Mouse (Mus musculus) liver, postnatal 0 days (tissue): ENCODE data around the gene Poglut1. TPM values are rescaled to one million over a fixed set of nuclear protein-coding genes. Genes with fewer than 3 reads are reported as not detected.

Experiments
- ATAC-seq: fragments of 200-750 bp; cut with Nextera tagmentation; 2 replicates; pipeline ENCODE4 v1.8.0; 2017; ENCODE audit warnings: mild to moderate bottlenecking, moderate library complexity
- DNase-seq: peaks from one replicate; pipeline ENCODE4 v3.0.0-alpha.2; 2016
- H3K27ac ChIP-seq: fragments of 300-500 bp; sonication (generic); 2 replicates; pipeline ENCODE4 v1.5.1; 2014; ENCODE audit warnings: antibody characterized with exemption, moderate library complexity, mild to moderate bottlenecking, low read depth
- H3K27me3 ChIP-seq: fragments of 300-500 bp; sonication (generic); 2 replicates; pipeline ENCODE4 v1.6.1; 2014; ENCODE audit warnings: low read length, control low read depth, mixed read lengths; ENCODE audit not compliant: insufficient read depth
- H3K36me3 ChIP-seq: fragments of 300-500 bp; sonication (generic); replicated peaks from 2 replicates; pipeline ENCODE4 v1.6.1; 2014; ENCODE audit warnings: mild to moderate bottlenecking, control low read depth, low read length, moderate library complexity, mixed read lengths; ENCODE audit not compliant: insufficient read depth
- H3K4me1 ChIP-seq: fragments of 300-500 bp; sonication (generic); 2 replicates; pipeline ENCODE4 v1.6.1; 2014; ENCODE audit warnings: antibody characterized with exemption, mild to moderate bottlenecking, control low read depth; ENCODE audit not compliant: insufficient read depth
- H3K4me2 ChIP-seq: fragments of 300-500 bp; sonication (generic); 2 replicates; pipeline ENCODE4 v1.6.1; 2014; ENCODE audit warnings: low read depth, mild to moderate bottlenecking, low read length, moderate library complexity, mixed read lengths
- H3K4me3 ChIP-seq: fragments of 300-500 bp; sonication (generic); 2 replicates; pipeline ENCODE4 v1.5.1; 2014; ENCODE audit warnings: low read depth, low read length
- H3K9ac ChIP-seq: fragments of 300-500 bp; sonication (generic); replicated peaks from 2 replicates; pipeline ENCODE4 v1.6.1; 2014; ENCODE audit warnings: mild to moderate bottlenecking, moderate library complexity
- H3K9me3 ChIP-seq: fragments of 300-500 bp; sonication (generic); 2 replicates; pipeline ENCODE4 v1.6.1; 2016; ENCODE audit warnings: mild to moderate bottlenecking, control low read depth, low read length, mixed read lengths
- CTCF ChIP-seq: sonication (generic); IDR thresholded peaks from 2 replicates; pipeline ENCODE4 v1.5.1; 2016; ENCODE audit warnings: antibody characterized with exemption, low read depth
- EP300 ChIP-seq: IDR thresholded peaks from 2 replicates; pipeline ENCODE4 v1.6.1; 2016; ENCODE audit warnings: antibody characterized with exemption, low read depth, mild to moderate bottlenecking
- WGBS: fragments of 180-500 bp; shearing (Covaris S2); extraction: QIAGEN DNeasy Blood & Tissue Kit; methylation state at CpG from one replicate; pipeline ENCODE4 v1.1.7; 2014; ENCODE audit not compliant: insufficient replicate concordance; 5-methylcytosine and 5-hydroxymethylcytosine counted together
- polyA plus RNA-seq: library from polyadenylated mRNA; unstranded; fragments of >200 nt; fragmentation: Nextera tagmentation; extraction: Ambion mirVana; gene quantifications from 2 replicates; pipeline ENCODE4 v1.2.1, GENCODE M21; 2015

The Poglut1 gene
- polyA plus RNA-seq, 1 experiment from 2014 or later: 6.1 TPM

DNA sequence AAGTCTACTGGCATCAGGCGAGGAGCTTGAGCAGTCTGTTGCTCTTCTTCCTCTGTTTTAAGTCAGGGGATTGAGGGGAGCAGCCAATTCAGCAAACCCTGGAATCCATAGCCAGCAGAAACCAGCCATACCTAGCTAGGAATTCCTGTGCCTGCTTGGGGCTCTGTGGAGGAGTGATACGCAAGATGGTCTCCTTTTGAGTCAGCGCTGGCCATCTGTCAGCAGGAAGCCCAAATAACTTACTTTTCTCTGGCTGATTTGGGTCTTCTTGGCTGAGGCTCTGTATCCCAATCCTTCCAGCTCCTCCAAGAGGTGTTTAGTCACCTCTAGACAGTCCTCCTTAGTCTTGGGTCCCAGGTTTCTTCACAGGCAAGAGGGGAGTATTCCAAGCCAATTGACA lies 5.9 kb upstream of the Poglut1 start:
- no peaks in the 10 kb centered on the region for H3K4me1 ChIP-seq
- no peak for ATAC-seq
- H3K4me2 ChIP-seq: no peak overlapping the region
- WGBS: 78% methylated on average over 3 of the region's 3 CpGs
- H3K36me3 ChIP-seq: no peaks in the 10 kb centered on the region
- H3K27me3 ChIP-seq: no peaks in the 10 kb centered on the region
- H3K4me3 ChIP-seq: no peak overlapping the region
- H3K27ac ChIP-seq: no peak overlapping the region
- no peak overlapping the region for H3K9ac ChIP-seq
- no peaks in the 10 kb centered on the region for H3K9me3 ChIP-seq
- no peak for DNase-seq
- no peak for TF ChIP-seq EP300
- TF ChIP-seq CTCF: no peak

DNA sequence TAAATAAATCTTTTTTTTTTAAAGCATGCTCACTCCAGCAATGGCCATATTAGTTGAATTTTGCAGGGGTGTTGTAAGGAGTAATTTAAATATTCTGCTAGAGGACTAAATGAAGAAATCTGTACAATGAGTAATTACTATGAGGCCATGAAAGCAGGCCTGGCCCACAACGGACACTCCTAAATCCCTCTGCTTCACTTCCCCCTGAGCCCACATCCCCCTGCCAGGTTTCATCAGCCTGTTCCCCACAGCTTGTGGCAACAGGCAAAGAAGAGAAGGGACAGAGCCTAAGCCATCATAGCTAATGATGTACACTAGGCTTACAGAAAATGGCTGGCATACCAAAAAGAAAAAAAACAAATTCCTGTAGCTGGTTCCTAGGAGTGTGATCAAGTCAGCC lies 2.1 kb downstream of the Poglut1 start:
- H3K4me1 ChIP-seq: peaks cover 9% of the 10 kb centered on the region; the same call in 1 of the 2 replicates
- DNase-seq (no peak), ATAC-seq (no peak)
- no peak overlapping the region for H3K4me2 ChIP-seq
- peaks cover 11% of the 10 kb centered on the region for H3K36me3 ChIP-seq
- WGBS: 65% methylated on average over 1 of the region's 1 CpGs
- TF ChIP-seq CTCF (no peak), EP300 (no peak)
- H3K27ac ChIP-seq: no peak overlapping the region
- H3K9me3 ChIP-seq: no peaks in the 10 kb centered on the region
- H3K4me3 ChIP-seq: no peak overlapping the region
- H3K9ac ChIP-seq: no peak overlapping the region
- H3K27me3 ChIP-seq: no peaks in the 10 kb centered on the region

DNA sequence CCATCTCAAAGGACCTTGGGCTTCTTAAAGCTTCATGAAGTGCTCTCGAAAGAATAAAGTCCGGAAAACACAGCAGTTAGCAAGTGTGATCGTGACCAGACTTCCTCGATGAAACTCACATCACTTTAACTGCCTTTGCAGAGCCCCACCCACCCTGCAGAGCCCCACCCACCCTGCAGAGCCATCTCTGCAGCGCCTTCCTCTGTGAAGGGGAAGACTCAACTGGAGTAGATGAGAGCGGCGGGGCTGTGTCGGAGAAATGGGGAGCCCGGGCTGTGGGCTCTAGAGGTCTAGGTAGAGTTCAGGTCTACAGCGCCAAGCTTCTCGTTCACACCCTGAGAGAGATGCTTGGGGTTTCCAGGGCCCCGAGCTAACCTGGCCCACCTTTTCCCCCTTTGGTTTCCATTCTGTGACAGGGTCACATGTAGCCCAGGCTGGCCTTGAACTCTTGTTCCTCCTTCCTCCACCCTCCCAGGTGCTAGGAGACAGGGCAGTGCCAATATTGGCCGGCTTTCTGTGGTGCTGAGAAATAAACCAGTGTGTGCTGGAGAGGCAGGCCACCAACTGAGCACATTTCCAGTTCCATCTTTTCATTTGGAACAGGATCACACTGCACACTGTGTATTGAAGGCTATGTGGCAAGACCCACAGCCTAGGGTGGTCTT lies 11.2 kb downstream of the Poglut1 start:
- no peak for DNase-seq
- no peak for ATAC-seq
- no peak overlapping the region for H3K4me3 ChIP-seq
- H3K36me3 ChIP-seq: peaks cover 10% of the 10 kb centered on the region
- H3K9me3 ChIP-seq: no peaks in the 10 kb centered on the region
- WGBS: 74% methylated on average over 12 of the region's 13 CpGs
- no peak overlapping the region for H3K9ac ChIP-seq
- H3K27ac ChIP-seq: no peak overlapping the region
- TF ChIP-seq CTCF (no peak), EP300 (no peak)
- no peak overlapping the region for H3K4me2 ChIP-seq
- H3K27me3 ChIP-seq: no peaks in the 10 kb centered on the region
- no peaks in the 10 kb centered on the region for H3K4me1 ChIP-seq

DNA sequence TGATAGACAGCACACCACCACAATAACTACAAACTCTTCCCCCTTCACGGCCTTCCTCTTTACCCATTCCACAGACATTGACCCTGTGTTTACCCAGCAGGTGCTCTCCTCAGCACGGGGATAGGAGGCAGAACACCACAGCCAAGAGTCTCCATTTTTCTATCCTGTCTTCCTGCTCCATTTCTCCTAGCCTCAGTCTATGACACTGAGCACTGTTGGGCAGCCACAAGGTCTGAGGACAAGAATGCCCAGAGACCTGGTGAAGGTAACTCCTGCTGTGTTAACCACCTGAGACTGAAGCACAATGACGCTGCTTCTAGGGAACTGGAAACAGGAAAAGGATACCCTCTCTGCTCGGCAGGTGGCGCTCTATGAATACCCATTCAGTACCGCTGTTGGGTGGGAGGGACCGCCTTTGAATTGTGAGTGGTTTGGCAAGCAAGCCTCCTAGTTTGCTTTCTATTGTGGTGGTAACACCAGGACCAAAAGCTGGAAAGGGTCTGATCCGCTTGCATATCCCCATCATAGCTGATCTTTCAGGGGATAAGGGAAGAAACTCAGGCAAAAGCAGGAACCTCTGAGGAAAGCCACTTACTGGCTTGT lies 13.4 kb downstream of the Poglut1 start:
- DNase-seq (peak; percentile 83), ATAC-seq (peak; percentile 61)
- TF ChIP-seq EP300 (no peak), CTCF (peak; percentile 93)
- WGBS: 39% methylated on average over 8 of the region's 8 CpGs
- peaks cover 2% of the 10 kb centered on the region; the same call in 1 of the 2 replicates for H3K36me3 ChIP-seq
- H3K9me3 ChIP-seq: no peaks in the 10 kb centered on the region
- H3K27me3 ChIP-seq: no peaks in the 10 kb centered on the region
- no peak overlapping the region for H3K4me3 ChIP-seq
- H3K4me2 ChIP-seq: no peak overlapping the region
- no peaks in the 10 kb centered on the region for H3K4me1 ChIP-seq
- H3K9ac ChIP-seq: no peak overlapping the region
- no peak overlapping the region for H3K27ac ChIP-seq

DNA sequence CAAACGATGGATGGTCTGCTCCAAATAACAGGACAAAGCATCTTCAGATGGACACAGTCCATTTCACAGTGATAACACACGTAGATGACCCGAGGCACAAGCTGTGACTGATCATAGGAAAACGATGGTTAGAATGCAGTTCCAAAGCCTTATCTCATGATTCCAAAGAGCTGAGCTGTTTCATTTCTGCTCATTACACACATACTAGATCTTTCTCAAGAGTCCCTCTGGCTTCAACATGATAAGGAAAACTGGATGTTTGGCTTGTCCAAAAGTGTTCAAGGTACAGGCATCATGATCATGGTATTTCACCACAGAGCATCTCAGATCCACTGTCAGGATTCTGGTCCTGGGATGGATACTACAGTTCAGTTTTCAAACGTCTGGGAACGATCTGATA lies 23.8 kb downstream of the Poglut1 start:
- no peak overlapping the region for H3K4me2 ChIP-seq
- H3K9me3 ChIP-seq: no peaks in the 10 kb centered on the region
- 78% methylated on average over 6 of the region's 6 CpGs for WGBS
- DNase-seq (no peak), ATAC-seq (no peak)
- no peak overlapping the region for H3K9ac ChIP-seq
- H3K27me3 ChIP-seq: no peaks in the 10 kb centered on the region
- H3K27ac ChIP-seq: no peak overlapping the region
- H3K36me3 ChIP-seq: peaks cover 18% of the 10 kb centered on the region; the same call in 1 of the 2 replicates
- H3K4me3 ChIP-seq: no peak overlapping the region
- H3K4me1 ChIP-seq: peaks cover 8% of the 10 kb centered on the region
- TF ChIP-seq EP300 (no peak), CTCF (no peak)

DNA sequence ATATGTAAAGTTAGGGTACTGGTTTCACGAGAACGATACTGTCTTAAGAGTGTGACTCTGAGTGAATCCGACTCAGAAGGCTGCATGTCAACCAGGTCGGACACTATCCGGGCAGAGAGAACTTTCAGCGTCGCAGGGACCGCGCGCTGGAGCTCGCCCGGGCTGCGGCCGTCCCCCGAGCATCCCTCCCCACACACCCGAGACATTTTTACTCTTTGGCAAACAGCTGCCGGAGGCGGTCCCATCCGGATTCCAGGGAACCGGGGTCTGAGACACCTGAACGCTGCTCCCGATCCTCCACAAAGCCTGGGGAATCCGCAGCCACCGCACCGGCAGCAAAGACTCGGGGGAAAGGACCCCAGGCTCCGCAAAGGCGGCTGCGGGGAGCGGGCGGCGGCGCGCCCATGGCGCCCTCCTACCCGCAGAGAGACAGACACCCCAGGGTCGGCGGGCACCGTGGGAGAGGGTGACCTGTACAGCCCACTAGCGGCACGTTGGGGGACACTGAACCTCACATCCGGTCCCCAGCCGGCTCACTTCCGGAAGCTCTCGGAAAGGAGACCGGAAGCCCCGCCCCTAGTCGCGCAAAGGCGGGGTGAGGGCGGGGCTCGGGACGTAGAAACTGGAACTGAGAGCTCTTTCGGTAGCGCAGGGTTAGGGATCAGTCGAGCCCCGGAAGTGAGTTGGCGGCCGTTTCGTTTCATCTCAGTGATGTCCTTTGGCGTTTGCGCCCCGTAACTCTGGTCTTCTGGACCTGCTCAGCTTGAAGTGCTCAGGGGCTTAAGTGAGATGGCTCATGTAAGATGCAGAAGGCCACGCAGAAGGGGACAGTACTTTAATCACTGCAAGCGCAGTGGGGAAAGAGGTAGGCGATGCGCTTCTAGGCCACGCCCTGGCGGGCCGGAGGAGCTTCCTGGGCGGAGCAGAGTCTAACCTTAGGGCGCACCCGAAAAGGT lies 27.7 kb downstream of the Poglut1 start, which contains the start of gene Timmdc1:
TSS of gene Timmdc1 (minus strand) at position 535 of the 956 bp plus-strand sequence.
- H3K4me1 ChIP-seq: peaks cover 8% of the 10 kb centered on the region
- peak within 1 kb of the TSS; percentile 94 for H3K27ac ChIP-seq
- DNase-seq (peak; percentile 97), ATAC-seq (peak; percentile 98)
- H3K9me3 ChIP-seq: no peaks in the 10 kb centered on the region
- TF ChIP-seq CTCF (peak; percentile 47; the same call in 1 of the 2 replicates), EP300 (peak; percentile 74)
- H3K27me3 ChIP-seq: no peaks in the 10 kb centered on the region
- under 1% methylated on average over 73 of the region's 73 CpGs for WGBS
- peak within 1 kb of the TSS; percentile 75 for H3K9ac ChIP-seq
- H3K36me3 ChIP-seq: peaks cover 14% of the 10 kb centered on the region
- peak within 1 kb of the TSS; percentile 74 for H3K4me2 ChIP-seq
- peak within 1 kb of the TSS; percentile 73 for H3K4me3 ChIP-seq
